Mouse (Mus musculus) liver, embryonic 15.5 days (tissue): ENCODE data around the gene Rps16. TPM values are rescaled to one million over a fixed set of nuclear protein-coding genes. Genes with fewer than 3 reads are reported as not detected.

Experiments used
- ATAC-seq: fragments of 200-750 bp; cut with Nextera tagmentation; 2 replicates; pipeline ENCODE4 v1.8.0; 2017; ENCODE audit warnings: moderate number of reproducible peaks, mild to moderate bottlenecking, moderate library complexity; ENCODE audit not compliant: insufficient read depth
- H3K27ac ChIP-seq: fragments of 300-500 bp; sonication (generic); replicated peaks from 2 replicates; pipeline ENCODE4 v1.5.1; 2015; ENCODE audit warnings: mild to moderate bottlenecking, inconsistent platforms
- H3K27me3 ChIP-seq: fragments of 300-500 bp; sonication (generic); 2 replicates; pipeline ENCODE4 v1.6.1; 2015; ENCODE audit warnings: mild to moderate bottlenecking, inconsistent platforms
- H3K36me3 ChIP-seq: fragments of 300-500 bp; sonication (generic); replicated peaks from 2 replicates; pipeline ENCODE4 v1.6.1; 2015; ENCODE audit warnings: moderate library complexity, mild to moderate bottlenecking, inconsistent platforms
- H3K4me1 ChIP-seq: fragments of 300-500 bp; sonication (generic); replicated peaks from 2 replicates; pipeline ENCODE4 v1.6.1; 2015; ENCODE audit warnings: inconsistent platforms
- H3K4me2 ChIP-seq: fragments of 300-500 bp; sonication (generic); 2 replicates; pipeline ENCODE4 v1.6.1; 2015; ENCODE audit warnings: moderate library complexity, mild to moderate bottlenecking, inconsistent platforms
- H3K4me3 ChIP-seq: fragments of 300-500 bp; sonication (generic); replicated peaks from 2 replicates; pipeline ENCODE4 v1.5.1; 2015; ENCODE audit warnings: mild to moderate bottlenecking, inconsistent platforms
- H3K9ac ChIP-seq: fragments of 300-500 bp; sonication (generic); 2 replicates; pipeline ENCODE4 v1.6.1; 2015; ENCODE audit warnings: moderate library complexity, mild to moderate bottlenecking, inconsistent platforms
- H3K9me3 ChIP-seq: fragments of 300-500 bp; sonication (generic); replicated peaks from 2 replicates; pipeline ENCODE4 v1.6.1; 2016; ENCODE audit warnings: inconsistent platforms
- WGBS: fragments of 180-500 bp; shearing (Covaris S2); methylation state at CpG from one replicate; pipeline ENCODE4 v1.1.7; 2015; ENCODE audit warnings: mixed read lengths; ENCODE audit not compliant: insufficient replicate concordance; 5-methylcytosine and 5-hydroxymethylcytosine counted together
- polyA plus RNA-seq: library from polyadenylated mRNA; unstranded; fragments of >200 nt; fragmentation: Nextera tagmentation; extraction: Ambion mirVana; gene quantifications from 2 replicates; pipeline ENCODE4 v1.2.1, GENCODE M21; 2015

The Rps16 gene
- 540 and 619 TPM in 2 replicates for polyA plus RNA-seq

- under 1% methylated on average over 50 of the region's 50 CpGs for WGBS
- H3K4me3 ChIP-seq, result peak within 1 kb of the TSS; percentile 82
- H3K9me3 ChIP-seq, result no peaks in the 10 kb centered on the region
- peak within 1 kb of the TSS; percentile 91 for H3K9ac ChIP-seq
- H3K27me3 ChIP-seq, result no peaks in the 10 kb centered on the region
- H3K4me1 ChIP-seq, result peaks cover 31% of the 10 kb centered on the region
- peak; percentile 93 for ATAC-seq
- H3K36me3 ChIP-seq, result peaks cover 33% of the 10 kb centered on the region
- H3K27ac ChIP-seq, result peak within 1 kb of the TSS; percentile 86
- H3K4me2 ChIP-seq, result peak within 1 kb of the TSS; percentile 90
Measured at GRCm38 (mm10) chr7:28350155-28350883, at the start of gene Rps16. TSS of gene Rps16 (plus strand) at chr7:28350652.

- Histone ChIP-seq H3K4me2 (peak within 1 kb of the TSS; percentile 38), H3K36me3 (peaks cover 21% of the 10 kb centered on the region), H3K9ac (0 out of 2 replicates have a peak within 1 kb of the TSS, but pooled peaks have one; percentile 21), H3K27me3 (peaks cover 65% of the 10 kb centered on the region), H3K4me1 (peaks cover 16% of the 10 kb centered on the region), H3K4me3 (no peak within 1 kb of the TSS), H3K27ac (no peak within 1 kb of the TSS), H3K9me3 (no peaks in the 10 kb centered on the region)
- 3% methylated on average over 30 of the region's 30 CpGs for WGBS
- ATAC-seq, result no peak
Measured at GRCm38 (mm10) chr7:28301616-28302433, 48.6 kb upstream of the Rps16 start, which contains the start of gene Dll3. TSS of gene Dll3 (minus strand) at chr7:28302238.

GRCm38 (mm10) chr7:28305641-28306040 lies 44.8 kb upstream of the Rps16 start:
- 83% methylated on average over 10 of the region's 10 CpGs for WGBS
- no peak for ATAC-seq
- H3K4me2 ChIP-seq, result no peak overlapping the region
- H3K36me3 ChIP-seq, result peaks cover 58% of the 10 kb centered on the region
- H3K4me3 ChIP-seq, result no peak overlapping the region
- H3K9me3 ChIP-seq, result no peaks in the 10 kb centered on the region
- no peak overlapping the region for H3K9ac ChIP-seq
- peaks cover 22% of the 10 kb centered on the region for H3K4me1 ChIP-seq
- peaks cover 27% of the 10 kb centered on the region for H3K27me3 ChIP-seq
- H3K27ac ChIP-seq, result no peak overlapping the region

DNA sequence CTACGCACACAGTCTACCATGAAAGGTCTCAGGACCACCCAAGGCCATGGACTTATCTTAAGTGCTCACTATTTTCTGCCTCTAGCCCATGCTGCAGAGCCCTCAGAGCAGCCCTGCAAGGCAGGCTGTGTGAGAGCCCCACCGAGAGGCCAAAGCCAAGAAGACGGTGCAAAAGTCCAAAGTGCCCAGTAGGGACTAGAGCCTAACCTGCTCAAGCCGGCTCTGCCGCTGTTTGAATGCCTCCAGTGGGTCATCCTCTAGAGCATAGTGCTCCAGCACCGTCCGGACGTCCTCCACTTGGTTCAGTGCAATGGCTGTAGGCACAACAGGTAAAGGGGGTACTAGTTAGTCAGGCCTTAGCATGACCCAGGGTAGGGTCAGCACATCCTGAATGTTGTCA lies 44.2 kb upstream of the Rps16 start:
- Histone ChIP-seq H3K4me3 (no peak overlapping the region), H3K9ac (no peak overlapping the region), H3K27me3 (peaks cover 21% of the 10 kb centered on the region), H3K4me1 (peaks cover 28% of the 10 kb centered on the region), H3K9me3 (no peaks in the 10 kb centered on the region), H3K4me2 (no peak overlapping the region), H3K36me3 (peaks cover 60% of the 10 kb centered on the region), H3K27ac (no peak overlapping the region)
- ATAC-seq, result no peak
- WGBS, result 79% methylated on average over 8 of the region's 8 CpGs

DNA sequence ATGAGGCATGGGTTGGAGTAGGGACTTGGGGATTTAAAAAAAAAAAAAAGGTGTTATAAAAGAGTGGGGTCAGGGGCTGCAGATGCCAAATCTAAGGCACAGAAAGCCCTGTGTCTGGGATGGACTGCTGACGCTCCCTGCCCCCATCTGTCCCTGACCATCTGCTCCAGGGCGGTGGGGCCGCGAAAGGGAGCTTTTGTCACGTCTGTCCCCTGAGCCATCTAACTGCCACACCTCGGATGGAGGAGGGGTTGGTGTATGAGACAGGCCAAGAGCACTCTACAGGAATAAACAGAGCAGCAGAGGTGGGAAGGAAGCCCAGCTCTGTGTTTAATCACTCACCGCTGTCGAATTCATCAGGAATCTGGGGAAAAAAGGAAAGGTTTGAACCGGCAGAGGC lies 40.7 kb upstream of the Rps16 start:
- ATAC-seq, result no peak
- Histone ChIP-seq H3K27ac (no peak overlapping the region), H3K4me3 (no peak overlapping the region), H3K4me1 (peaks cover 30% of the 10 kb centered on the region), H3K4me2 (peak overlapping the region; percentile 94; the same call in 1 of the 2 replicates), H3K36me3 (peaks cover 69% of the 10 kb centered on the region), H3K9ac (no peak overlapping the region), H3K9me3 (no peaks in the 10 kb centered on the region), H3K27me3 (no peaks in the 10 kb centered on the region)
- 72% methylated on average over 9 of the region's 9 CpGs for WGBS

DNA sequence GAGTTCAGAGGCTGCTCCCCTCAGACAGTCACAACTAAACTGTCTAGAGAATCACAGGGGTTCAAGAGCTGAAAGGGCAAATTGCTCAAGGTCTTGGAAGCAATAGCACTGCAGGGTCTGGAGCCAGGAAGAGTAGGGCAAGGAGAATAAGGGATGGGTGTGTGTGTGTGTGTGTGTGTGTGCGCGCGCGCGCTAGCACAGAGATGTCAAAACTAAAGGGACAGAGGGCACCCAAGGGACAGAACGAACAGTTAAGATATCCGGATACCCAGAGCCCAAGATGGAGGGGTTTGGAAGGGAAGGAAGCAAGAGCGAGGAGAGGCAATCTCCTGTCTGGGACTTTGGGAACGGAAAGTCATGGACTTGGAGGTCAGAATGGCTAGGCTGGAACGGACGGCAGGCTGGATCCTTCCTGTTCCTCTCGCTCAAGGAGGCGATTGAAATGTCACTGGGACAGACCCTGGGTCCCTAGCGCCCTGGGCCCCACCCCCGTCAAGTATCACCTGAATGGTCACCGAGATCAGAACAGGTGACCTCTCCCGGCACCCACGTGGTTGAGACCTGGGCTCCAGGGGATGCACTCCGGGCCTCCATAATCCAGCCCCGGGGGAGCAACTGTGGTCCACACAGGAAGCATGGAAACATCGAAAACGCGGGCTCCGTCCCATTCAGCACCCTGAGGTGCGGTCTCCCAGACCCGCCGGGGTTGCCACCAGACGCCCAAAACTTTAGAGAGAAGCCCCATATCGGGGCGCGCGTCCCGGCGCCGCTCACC lies 39.1 kb upstream of the Rps16 start:
- H3K4me1 ChIP-seq, result peaks cover 30% of the 10 kb centered on the region
- WGBS, result 4% methylated on average over 35 of the region's 35 CpGs
- H3K27ac ChIP-seq, result peak overlapping the region; percentile 71
- peak; percentile 60 for ATAC-seq
- H3K9ac ChIP-seq, result peak overlapping the region; percentile 90
- H3K4me3 ChIP-seq, result peak overlapping the region; percentile 95
- no peaks in the 10 kb centered on the region for H3K27me3 ChIP-seq
- H3K9me3 ChIP-seq, result no peaks in the 10 kb centered on the region
- H3K36me3 ChIP-seq, result peaks cover 69% of the 10 kb centered on the region
- peak overlapping the region; percentile 94 for H3K4me2 ChIP-seq

- ATAC-seq, result peak; percentile 97
- Histone ChIP-seq H3K9me3 (no peaks in the 10 kb centered on the region), H3K27me3 (no peaks in the 10 kb centered on the region), H3K4me3 (peak within 1 kb of the TSS; percentile 95), H3K9ac (peak within 1 kb of the TSS; percentile 90), H3K4me2 (peak within 1 kb of the TSS; percentile 94), H3K36me3 (peaks cover 69% of the 10 kb centered on the region), H3K27ac (peak within 1 kb of the TSS; percentile 71), H3K4me1 (peaks cover 30% of the 10 kb centered on the region)
- under 1% methylated on average over 45 of the region's 45 CpGs for WGBS
Measured at GRCm38 (mm10) chr7:28311926-28312543, 38.4 kb upstream of the Rps16 start, which contains the start of gene Timm50. TSS of gene Timm50 (minus strand) at chr7:28312072.

DNA sequence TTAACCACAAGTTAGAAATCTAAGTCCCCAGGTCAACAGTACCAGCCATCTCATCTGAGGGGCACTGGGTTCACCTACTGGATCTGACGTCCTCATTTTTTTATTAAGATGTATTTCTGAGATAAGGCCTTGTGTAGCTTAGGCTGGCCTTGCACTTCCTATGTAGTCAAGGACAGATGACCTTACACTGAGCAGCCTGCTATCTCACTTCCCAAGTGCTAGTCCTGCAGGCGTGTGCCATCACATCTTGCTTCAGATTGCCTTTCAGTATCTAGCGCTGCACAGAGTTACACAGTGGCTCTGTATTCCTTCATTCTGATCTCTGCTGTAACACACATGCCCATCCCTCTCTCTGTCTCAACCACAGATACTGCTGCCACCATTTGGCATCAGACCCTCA lies 32.4 kb upstream of the Rps16 start:
- no peak overlapping the region for H3K27ac ChIP-seq
- 80% methylated on average over 3 of the region's 3 CpGs for WGBS
- no peak overlapping the region for H3K4me3 ChIP-seq
- H3K9me3 ChIP-seq, result no peaks in the 10 kb centered on the region
- ATAC-seq, result no peak
- peaks cover 1% of the 10 kb centered on the region for H3K4me1 ChIP-seq
- H3K4me2 ChIP-seq, result no peak overlapping the region
- H3K9ac ChIP-seq, result no peak overlapping the region
- no peaks in the 10 kb centered on the region for H3K27me3 ChIP-seq
- H3K36me3 ChIP-seq, result peaks cover 92% of the 10 kb centered on the region

DNA sequence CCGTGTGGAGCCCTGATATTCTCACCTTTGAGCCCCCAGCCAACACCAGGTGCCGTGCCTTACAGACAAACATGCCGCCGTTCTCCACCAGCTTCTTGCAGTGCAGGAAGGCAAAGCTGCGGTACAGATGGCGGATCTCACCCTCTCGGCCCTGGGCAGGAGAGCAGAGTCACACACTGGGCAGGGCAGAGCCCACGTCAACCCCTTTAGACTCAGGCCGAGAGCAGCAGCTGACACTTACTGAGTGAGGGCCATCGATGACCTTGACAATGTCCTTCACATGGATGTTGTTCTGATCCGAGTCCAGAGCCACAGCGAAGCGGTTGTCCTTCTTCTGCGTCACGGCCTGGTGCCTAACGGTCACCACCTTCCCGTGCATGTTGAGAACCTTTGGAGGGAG lies 31.7 kb upstream of the Rps16 start:
- Histone ChIP-seq H3K27ac (no peak overlapping the region), H3K4me2 (no peak overlapping the region), H3K9ac (no peak overlapping the region), H3K36me3 (peaks cover 99% of the 10 kb centered on the region), H3K27me3 (no peaks in the 10 kb centered on the region), H3K9me3 (no peaks in the 10 kb centered on the region), H3K4me1 (no peaks in the 10 kb centered on the region), H3K4me3 (no peak overlapping the region)
- WGBS, result 91% methylated on average over 17 of the region's 17 CpGs
- ATAC-seq, result no peak

DNA sequence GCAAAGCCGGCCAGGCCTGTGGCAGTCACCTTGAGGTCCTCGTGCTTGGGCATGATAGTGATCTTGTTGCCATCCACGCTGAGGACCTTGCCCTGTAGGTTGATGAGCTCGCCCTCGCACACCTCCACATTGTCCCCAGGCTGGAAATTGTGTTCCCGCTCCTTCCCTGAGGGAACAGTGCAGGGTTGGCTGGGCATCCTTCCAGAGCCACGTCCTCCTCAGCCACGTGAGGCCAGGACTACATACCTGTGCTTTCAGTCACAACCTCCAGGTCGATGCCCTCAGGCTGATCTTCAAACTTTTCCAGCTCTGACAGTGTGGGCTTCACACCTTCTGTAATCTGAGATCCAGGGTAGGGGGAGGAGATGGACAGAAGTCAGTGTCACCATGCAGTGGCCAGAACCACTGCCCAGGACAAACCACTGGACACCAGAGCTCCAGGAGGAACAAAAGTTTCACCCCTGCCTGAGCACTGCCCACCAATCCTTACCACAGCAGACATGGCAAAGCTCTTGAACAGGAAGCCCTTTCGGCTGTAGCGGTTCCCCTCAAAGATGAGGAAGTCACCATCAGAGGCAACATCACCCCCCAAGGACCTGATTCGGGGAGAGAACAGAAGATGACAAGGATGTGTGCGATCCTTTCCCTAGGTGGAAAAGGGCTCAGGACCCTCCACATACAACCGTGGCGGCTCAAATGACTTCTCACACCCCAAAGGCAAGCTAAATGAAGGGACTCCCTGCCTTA lies 28.3 kb upstream of the Rps16 start:
- Histone ChIP-seq H3K4me3 (no peak overlapping the region), H3K9ac (no peak overlapping the region), H3K27me3 (no peaks in the 10 kb centered on the region), H3K27ac (no peak overlapping the region), H3K36me3 (peaks cover 100% of the 10 kb centered on the region), H3K4me1 (no peaks in the 10 kb centered on the region), H3K9me3 (no peaks in the 10 kb centered on the region), H3K4me2 (no peak overlapping the region)
- WGBS, result 75% methylated on average over 15 of the region's 15 CpGs
- ATAC-seq, result no peak
